Mouse (Mus musculus): ENCODE measurements around the gene Npr1.

- TF ChIP-seq GATA1 (IDR thresholded peaks at IDR 0.05; ENCODE audit: low read length) (no peak), TAL1 (IDR thresholded peaks at IDR 0.05; ENCODE audit: low read length) (no peak)
Measured at GRCm38 (mm10) chr3:90446389-90447122, 19.1 kb downstream of the Npr1 start.

All from erythroblast, embryonic 14.5 days (primary cell).